Comparison of ENCODE assay signal across 12 mouse cellular contexts in the genomic region with DNA sequence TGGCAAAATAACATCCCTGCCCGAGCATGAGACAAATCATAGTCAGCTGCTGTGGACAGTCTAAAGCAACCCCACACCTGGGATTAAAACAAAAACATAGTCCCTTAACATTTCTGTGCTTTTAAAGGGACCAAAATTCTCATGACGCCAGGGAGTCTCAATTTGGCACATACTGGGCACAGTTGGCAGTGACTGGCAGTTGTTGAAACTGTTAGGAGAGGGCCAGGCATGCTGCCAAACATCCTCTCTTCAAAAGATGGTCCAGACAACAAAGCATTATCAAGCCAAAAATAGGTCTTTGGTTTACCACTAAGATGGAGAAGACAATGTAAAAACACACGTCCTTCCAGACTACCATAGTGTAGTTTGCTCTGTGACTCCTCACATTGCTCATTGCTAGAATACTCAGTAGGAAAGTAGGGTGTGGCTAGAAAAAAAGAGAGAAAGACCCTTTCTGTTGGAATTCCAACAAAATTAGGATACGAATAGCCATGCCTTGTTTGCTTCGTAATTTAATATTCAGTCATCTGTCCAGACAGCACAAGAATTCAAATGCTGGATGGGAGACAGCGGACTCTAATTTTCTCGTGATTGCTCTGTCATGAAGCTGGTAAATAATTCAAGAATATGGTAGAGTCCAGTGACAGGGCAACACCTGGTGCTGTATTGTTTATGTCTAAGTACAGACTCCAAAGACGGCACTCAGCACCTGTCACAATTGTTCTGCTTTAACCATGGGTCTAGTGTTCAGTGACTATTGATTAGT. TPM values are rescaled to one million over a fixed set of nuclear protein-coding genes. Genes with fewer than 3 reads are reported as not detected.
DNase-seq lines count a peak whose midpoint lies in the region.
"Had no signal": no experiment of that assay in that cellular context is flagged by ENCODE, and none has a peak within 500 bp of the region (broad histone marks: within the 10 kb centered on the region; RNA-seq: fewer than 3 reads in every experiment).

No protein-coding gene starts in this region.

- DNase-seq in heart, adult 11 months, result peak; percentile 76
- DNase-seq in heart, adult 9 months (ENCODE audit: low spot score in 2 of 2), result no peak
- DNase-seq in right cerebral cortex, adult 2 months (ENCODE audit: low spot score in 2 of 2), result peak; percentile 27 to 39
- DNase-seq in right cerebral cortex, postnatal 25 days, result no peak
- DNase-seq in layer of hippocampus, adult 8-10 months (ENCODE audit: low spot score in 2 of 2), result peak; percentile 56 to 78
- DNase-seq in yolk sac, embryonic 10.5 days (ENCODE audit: low spot score), result no peak
- no peak for DNase-seq in ovary, adult 18-20 months (ENCODE audit: low spot score)
- DNase-seq: cerebellum, postnatal 36 days; heart, adult 18-20 months; liver, postnatal 0 days; spleen, adult 18-20 months; thymus, adult 2 months had no signal

RNA-seq across cellular contexts. Expression of gene Gpr156, which starts 28.9 kb away (rescaled TPM):
- total RNA-seq in layer of hippocampus, adult 8-10 months (2022), result 1 to 10 TPM in 1 of 4 experiments, under 1 TPM in 3; 0.50 to 1.4 (median 0.74) TPM

Comparison
In these comparisons a context has a peak if more than half of its experiments do, and no peak if none do; other contexts are left out.
1. DNase-seq: peak in heart, adult 11 months (single experiment), right cerebral cortex, adult 2 months (2 of 2) and layer of hippocampus, adult 8-10 months (2 of 2); none in heart, adult 9 months (0 of 2), right cerebral cortex, postnatal 25 days (single experiment), yolk sac, embryonic 10.5 days (single experiment) and ovary, adult 18-20 months (single experiment).